Mouse (Mus musculus) kidney, adult 2 months (tissue): Measurements from ENCODE around the gene Aplf. TPM values are rescaled to one million over a fixed set of nuclear protein-coding genes. Genes with fewer than 3 reads are reported as not detected.

Experiments used
- DNase-seq: peaks from one replicate; pipeline ENCODE4 v3.0.0; 2021
- H3K27ac ChIP-seq: fragments of 200-500 bp; 2 replicates; pipeline ENCODE4 v1.5.1; 2012; ENCODE audit warnings: low read depth, low read length, control low read depth, inconsistent platforms; ENCODE audit not compliant: insufficient read depth
- H3K27me3 ChIP-seq: fragments of 200-500 bp; replicated peaks from 2 replicates; pipeline ENCODE4 v1.6.1; 2012; ENCODE audit warnings: mild to moderate bottlenecking, moderate library complexity, low read length, inconsistent platforms; ENCODE audit not compliant: control insufficient read depth, insufficient read depth
- H3K36me3 ChIP-seq: fragments of 200-500 bp; 2 replicates; pipeline ENCODE4 v1.6.1; 2012; ENCODE audit warnings: mild to moderate bottlenecking, moderate library complexity, low read length, inconsistent platforms; ENCODE audit not compliant: control insufficient read depth, insufficient read depth
- H3K4me1 ChIP-seq: fragments of 200-500 bp; 2 replicates; pipeline ENCODE4 v1.6.1; 2011; ENCODE audit warnings: low read length; ENCODE audit not compliant: control insufficient read depth, insufficient read depth
- H3K4me3 ChIP-seq: fragments of 200-500 bp; 2 replicates; pipeline ENCODE4 v1.5.1; 2011; ENCODE audit warnings: mild to moderate bottlenecking, low read depth, low read length, control low read depth; ENCODE audit not compliant: insufficient read depth
- CTCF ChIP-seq: fragments of 200-500 bp; conservative IDR thresholded peaks from 2 replicates; pipeline ENCODE4 v1.5.1; 2011; ENCODE audit warnings: low read depth, mild to moderate bottlenecking, control low read depth, low read length, moderate library complexity, mixed read lengths; ENCODE audit not compliant: insufficient read depth, insufficient read length
- POLR2A ChIP-seq: fragments of 200-500 bp; IDR thresholded peaks from one replicate; pipeline ENCODE4 v1.6.1; 2011; ENCODE audit warnings: low read depth, low read length, control low read depth
- WGBS: fragments of 180-500 bp; shearing (Covaris S2); methylation state at CpG from one replicate; pipeline ENCODE4 v1.1.7; 2018; 5-methylcytosine and 5-hydroxymethylcytosine counted together
- polyA plus RNA-seq: library from polyadenylated mRNA; depleted of rRNA; stranded (reverse); fragments of >200 nt; gene quantifications from 2 replicates; pipeline ENCODE4 v1.2.3, GENCODE M21; 2012

Gene Aplf
- polyA plus RNA-seq, 1 experiment = 2.6 TPM

DNA sequence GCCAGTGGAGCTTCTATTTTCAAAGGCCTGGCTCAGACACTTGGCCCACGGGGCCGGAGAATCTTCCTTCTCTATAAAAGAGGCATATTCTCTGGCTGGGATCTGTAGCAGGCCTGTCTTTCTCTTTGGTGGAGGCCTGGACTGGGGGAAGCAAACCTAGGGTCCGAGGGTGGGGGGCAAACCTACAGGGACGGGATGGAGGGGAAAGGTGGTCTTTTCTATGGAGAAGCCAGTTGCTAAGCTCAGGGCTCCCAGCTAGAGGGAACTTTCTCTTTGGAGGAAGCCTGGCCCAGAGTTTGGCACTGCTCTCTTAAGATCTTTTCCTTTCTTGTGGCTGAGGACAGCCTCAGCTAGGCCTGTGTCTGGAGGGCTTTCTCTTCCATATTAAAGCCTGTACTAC is 668 bp upstream of the Aplf start:
- H3K36me3 ChIP-seq = no peaks in the 10 kb centered on the region
- H3K4me1 ChIP-seq = 0 out of 2 replicates have a peak, but pooled peaks cover 5% of the 10 kb centered on the region
- DNase-seq = no peak
- H3K27ac ChIP-seq = no peak overlapping the region
- H3K4me3 ChIP-seq = no peak overlapping the region
- TF ChIP-seq POLR2A (no peak), CTCF (no peak)
- H3K27me3 ChIP-seq = no peaks in the 10 kb centered on the region
- whole genome bisulfite sequencing = 48% methylated on average over 4 of the region's 4 CpGs

DNA sequence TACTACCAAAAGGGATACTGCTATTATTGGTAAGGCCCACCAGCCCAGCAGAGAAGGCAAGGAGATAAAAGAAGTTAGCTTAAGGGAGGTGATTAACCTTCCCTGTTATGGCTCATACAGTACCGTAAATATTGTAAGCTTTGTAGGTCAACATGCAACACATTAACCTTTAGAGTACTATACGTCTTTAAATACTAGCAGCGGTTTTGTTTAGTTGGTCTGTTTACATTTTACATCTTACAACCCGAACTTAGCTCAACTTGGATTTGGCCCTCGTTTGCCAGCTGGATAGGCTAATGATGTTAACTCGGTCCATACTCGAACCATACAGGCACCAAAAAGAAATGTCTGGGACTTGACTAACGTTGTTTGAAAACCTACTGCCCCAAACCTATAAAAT is 640 bp downstream of the Aplf start:
- WGBS = 1% methylated on average over 8 of the region's 8 CpGs
- no peak overlapping the region for H3K27ac ChIP-seq

DNA sequence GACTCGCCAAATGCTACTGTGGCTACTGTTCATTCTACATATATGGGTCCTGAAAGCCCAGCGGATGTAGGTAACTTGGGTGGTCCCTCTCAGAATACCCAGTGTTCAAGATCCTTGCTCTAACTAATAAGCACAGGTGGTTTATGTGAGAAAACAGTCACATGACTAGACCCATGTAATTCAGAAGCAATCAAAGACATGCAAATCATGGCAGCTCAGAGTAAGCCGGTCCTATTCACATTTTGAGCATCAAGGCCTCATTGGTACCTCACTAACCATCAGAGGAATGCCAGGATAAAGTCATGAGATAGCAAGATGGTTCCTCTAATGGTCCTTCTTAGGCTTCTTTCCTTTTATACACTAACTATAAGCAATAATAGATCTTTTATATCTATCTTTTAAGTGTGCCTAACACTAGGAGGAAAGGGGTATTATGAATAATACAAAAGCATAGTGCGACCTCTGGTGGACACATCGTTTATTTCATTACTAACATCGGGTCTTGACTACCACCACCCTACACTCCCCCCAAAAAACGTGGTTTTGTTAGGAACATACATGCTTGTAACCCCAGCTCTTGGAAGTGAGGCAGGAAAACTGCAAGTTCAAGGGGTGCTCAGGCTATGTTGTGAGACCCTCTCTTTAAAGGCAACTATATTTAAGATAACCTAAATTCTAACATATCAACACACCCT is 2.0 kb downstream of the Aplf start:
- Histone ChIP-seq H3K27ac (no peak overlapping the region), H3K27me3 (no peaks in the 10 kb centered on the region), H3K36me3 (no peaks in the 10 kb centered on the region), H3K4me1 (0 out of 2 replicates have a peak, but pooled peaks cover 5% of the 10 kb centered on the region), H3K4me3 (no peak overlapping the region)
- 40% methylated on average over 7 of the region's 7 CpGs for WGBS
- peak; percentile 58 for DNase-seq
- no peak for TF ChIP-seq POLR2A
- no peak for TF ChIP-seq CTCF

More for the DNA sequence above, 640 bp downstream of the Aplf start:
- Histone ChIP-seq H3K27me3 (no peaks in the 10 kb centered on the region), H3K4me3 (peak overlapping the region; percentile 71), H3K36me3 (no peaks in the 10 kb centered on the region), H3K4me1 (0 out of 2 replicates have a peak, but pooled peaks cover 5% of the 10 kb centered on the region)
- no peak for DNase-seq
- TF ChIP-seq CTCF = no peak
- TF ChIP-seq POLR2A = no peak

DNA sequence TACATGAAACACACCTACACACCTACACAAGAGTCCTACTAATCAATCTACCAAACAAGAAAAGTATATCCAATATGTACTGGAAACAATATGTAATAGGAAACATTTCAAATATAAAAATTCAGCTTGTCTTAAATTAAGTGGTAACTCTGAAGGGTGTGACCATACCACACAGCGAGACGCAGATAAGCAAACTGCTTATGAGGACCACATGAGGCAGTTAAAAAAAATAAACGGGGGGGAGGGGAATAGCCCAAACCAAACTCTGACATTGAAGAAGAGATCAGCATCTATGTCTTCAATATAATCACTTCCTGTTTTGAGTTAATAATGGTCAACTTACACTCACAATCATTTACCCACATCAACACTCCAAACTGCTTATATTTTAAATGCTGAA is 3.3 kb downstream of the Aplf start:
- H3K27ac ChIP-seq = no peak overlapping the region
- no peak for DNase-seq
- TF ChIP-seq POLR2A (no peak), CTCF (no peak)
- no peaks in the 10 kb centered on the region for H3K27me3 ChIP-seq
- no peaks in the 10 kb centered on the region for H3K36me3 ChIP-seq
- H3K4me1 ChIP-seq = 0 out of 2 replicates have a peak, but pooled peaks cover 5% of the 10 kb centered on the region
- WGBS = 86% methylated on average over 3 of the region's 3 CpGs
- H3K4me3 ChIP-seq = no peak overlapping the region

DNA sequence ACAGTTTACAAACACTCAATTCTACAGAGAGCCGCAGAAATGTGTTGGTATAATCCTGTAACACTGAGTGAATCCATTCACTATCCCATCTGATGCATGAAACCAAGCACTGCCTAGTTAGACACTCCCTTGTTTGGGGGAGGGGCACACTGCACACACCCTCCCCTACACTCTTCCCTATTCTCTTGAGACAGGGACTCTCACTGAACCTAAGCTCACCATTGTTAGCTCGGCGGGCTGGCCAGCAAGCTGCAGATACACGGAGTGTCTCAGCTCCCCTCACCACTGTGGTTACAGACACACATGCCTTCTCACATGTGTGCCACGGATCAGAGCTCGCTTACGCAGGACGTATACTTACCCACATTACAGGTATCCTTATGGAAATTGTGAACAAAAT is 4.2 kb downstream of the Aplf start:
- no peak overlapping the region for H3K4me3 ChIP-seq
- no peak for DNase-seq
- H3K27me3 ChIP-seq = no peaks in the 10 kb centered on the region
- H3K27ac ChIP-seq = no peak overlapping the region
- no peaks in the 10 kb centered on the region for H3K36me3 ChIP-seq
- TF ChIP-seq CTCF (no peak), POLR2A (no peak)
- H3K4me1 ChIP-seq = 0 out of 2 replicates have a peak, but pooled peaks cover 5% of the 10 kb centered on the region
- WGBS = 82% methylated on average over 8 of the region's 8 CpGs

DNA sequence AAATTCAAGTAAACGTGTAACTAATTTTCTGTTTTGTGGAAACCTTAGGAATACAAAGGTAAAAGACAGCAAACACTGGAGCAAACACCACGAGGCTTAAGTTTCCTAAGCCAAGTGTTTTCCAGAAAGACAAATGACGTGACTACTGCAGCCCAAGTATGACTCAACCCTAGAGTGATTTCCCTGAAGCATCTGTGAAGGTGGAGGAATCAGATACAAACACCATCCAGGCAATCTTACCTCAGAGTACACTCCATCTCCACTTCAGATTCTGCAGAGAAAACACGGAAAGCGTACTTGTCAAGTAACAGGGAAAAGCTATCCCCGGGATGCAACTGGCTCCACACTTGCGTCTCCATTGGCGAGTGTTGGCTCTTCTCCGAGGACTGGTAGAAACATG is 8.5 kb downstream of the Aplf start:
- H3K27ac ChIP-seq = no peak overlapping the region
- H3K4me1 ChIP-seq = no peaks in the 10 kb centered on the region
- H3K27me3 ChIP-seq = no peaks in the 10 kb centered on the region
- no peaks in the 10 kb centered on the region for H3K36me3 ChIP-seq
- no peak overlapping the region for H3K4me3 ChIP-seq
- WGBS = 91% methylated on average over 9 of the region's 9 CpGs
- TF ChIP-seq POLR2A (no peak), CTCF (no peak)
- DNase-seq = no peak

DNA sequence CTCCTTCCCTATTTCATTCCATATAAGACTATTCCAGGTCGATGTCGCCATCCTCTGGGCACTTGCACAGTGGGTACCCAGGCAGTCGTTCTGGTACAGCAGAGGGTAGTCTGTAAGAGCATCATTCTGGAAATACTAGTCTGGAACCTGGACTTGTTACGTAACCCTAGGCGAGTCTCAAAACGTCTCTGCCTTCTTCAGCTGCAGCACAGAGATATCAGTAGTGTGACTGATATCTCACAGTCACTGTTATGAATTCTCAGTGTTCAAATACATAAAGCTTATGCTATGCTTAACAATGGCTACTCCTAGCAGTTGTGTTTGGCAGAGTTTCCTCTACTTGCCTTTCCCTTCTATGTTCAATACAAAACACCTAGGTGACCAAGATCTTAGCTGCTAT is 9.8 kb downstream of the Aplf start:
- no peak for DNase-seq
- Histone ChIP-seq H3K4me3 (no peak overlapping the region), H3K36me3 (no peaks in the 10 kb centered on the region), H3K27me3 (no peaks in the 10 kb centered on the region), H3K27ac (no peak overlapping the region), H3K4me1 (no peaks in the 10 kb centered on the region)
- TF ChIP-seq CTCF = no peak
- no peak for TF ChIP-seq POLR2A
- 76% methylated on average over 6 of the region's 6 CpGs for WGBS
